Mouse (Mus musculus): ENCODE data around the gene Sass6.
"Not testable (repeated sequence)": the region's sequence is repeated elsewhere in the genome, so short reads cannot be mapped to it uniquely, and the experiment has no call there.

Gene Sass6

DNA sequence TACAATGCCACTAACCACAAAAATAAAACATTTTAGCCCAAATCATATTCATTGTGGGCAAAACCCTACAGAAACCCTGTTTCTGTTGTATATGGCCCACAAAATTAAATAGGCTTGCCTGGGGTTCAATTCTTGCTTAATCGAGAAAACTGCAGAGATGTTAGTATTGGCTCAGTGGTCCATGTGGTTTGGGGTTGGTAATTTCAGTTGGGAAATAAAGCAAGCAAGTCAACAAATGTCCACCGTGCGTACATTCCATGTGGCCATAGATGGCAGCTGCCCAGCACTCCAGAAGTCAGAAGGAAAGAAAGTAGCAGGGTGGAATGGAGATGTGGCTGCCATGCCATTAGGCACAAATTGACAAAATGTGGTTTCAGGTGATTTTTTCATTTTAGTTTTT is 38.2 kb downstream of the Sass6 start:
- DNase-seq (ENCODE audit: low read depth, low spot score) = no peak

DNA sequence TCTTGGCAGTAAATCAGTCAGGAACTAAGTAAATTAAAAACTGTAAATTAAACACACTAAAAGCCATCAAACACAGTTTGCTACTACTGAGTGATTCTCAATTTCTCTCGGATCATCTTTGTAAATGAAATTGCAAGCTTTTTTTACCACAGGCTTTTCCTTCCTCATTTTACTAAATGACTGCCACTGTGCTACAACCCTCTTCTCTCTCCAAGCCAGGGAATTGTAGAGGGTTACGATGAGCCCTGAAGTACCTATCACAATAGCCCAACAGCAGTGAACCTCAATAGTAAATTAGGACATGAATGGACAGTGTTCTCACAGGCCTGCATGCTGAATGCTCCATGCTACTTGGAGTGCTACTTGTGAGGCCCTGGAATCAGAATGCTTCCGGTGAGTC is 39.3 kb downstream of the Sass6 start:
- DNase-seq (ENCODE audit: low read depth, low spot score) = no peak

GRCm38 (mm10) chr3:116634853-116635252 is 40.1 kb downstream of the Sass6 start:
- DNase-seq (ENCODE audit: low read depth, low spot score) = no peak

- DNase-seq (ENCODE audit: low read depth, low spot score) = no peak
These were observed 41.0 kb downstream of the Sass6 start for GRCm38 (mm10) chr3:116635799-116636198.

DNA sequence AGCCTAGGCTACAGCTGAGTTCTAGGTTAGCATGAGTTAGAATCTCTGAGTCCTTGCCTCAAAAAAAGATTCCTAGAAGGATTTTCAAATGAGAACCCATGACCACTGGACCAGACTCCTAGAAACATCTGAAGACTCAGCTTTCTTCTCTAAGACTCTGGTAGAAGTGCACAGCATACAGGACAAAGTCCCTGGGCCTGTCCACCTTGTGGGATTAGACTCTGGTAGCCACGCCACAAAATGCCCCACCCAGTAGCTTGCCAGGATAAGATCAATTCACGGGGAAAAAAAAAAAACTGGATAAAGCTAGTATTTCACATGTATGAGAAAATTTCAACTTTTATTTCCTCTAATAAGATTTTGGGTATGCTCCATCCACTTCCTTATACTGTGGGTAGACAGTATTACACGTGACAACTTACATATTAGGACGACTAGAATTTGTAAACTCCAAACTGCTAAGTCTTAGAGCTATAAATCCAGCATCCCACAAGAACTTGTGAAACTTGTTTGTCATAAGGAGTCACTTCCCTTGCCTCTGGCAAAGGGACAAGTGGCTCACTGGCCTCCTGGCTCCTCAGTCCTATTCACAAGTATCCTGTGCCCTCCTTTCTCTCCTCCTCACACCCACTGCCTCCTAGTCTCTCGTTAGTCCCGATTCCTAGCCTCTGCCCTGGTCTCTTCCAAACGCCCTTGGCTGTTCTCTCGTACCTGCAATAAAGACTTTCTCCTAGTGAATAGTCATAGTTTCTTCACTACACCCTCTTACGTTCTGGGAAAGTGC is 43.1 kb downstream of the Sass6 start:
- no peak for DNase-seq (ENCODE audit: low read depth, low spot score)

- no peak for DNase-seq (ENCODE audit: low read depth, low spot score)
These were observed 43.8 kb downstream of the Sass6 start for GRCm38 (mm10) chr3:116638572-116638971.

DNA sequence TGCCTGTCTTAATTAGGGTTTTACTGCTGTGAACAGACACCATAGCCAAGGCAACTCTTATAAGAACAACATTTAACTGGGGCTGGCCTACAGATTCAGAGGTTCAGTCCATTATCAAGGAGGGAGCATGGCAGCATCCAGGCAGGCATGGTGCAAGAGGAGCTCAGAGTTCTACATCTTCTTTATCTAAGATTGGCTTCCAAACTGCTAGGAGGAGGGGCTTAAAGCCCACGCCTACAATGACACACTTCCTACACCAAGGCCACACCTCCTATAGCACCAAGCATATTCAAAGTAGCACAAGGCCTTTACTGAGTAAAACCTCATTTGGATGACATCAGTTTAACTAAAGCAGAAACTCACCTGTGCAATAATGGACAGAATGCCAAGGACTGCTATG is 45.2 kb downstream of the Sass6 start:
- DNase-seq (ENCODE audit: low read depth, low spot score) = no peak

- DNase-seq (ENCODE audit: low read depth, low spot score) = no peak
These were observed 47.1 kb downstream of the Sass6 start for GRCm38 (mm10) chr3:116641811-116642371.

GRCm38 (mm10) chr3:116642373-116642772 is 47.6 kb downstream of the Sass6 start:
- no peak for DNase-seq (ENCODE audit: low read depth, low spot score)

DNA sequence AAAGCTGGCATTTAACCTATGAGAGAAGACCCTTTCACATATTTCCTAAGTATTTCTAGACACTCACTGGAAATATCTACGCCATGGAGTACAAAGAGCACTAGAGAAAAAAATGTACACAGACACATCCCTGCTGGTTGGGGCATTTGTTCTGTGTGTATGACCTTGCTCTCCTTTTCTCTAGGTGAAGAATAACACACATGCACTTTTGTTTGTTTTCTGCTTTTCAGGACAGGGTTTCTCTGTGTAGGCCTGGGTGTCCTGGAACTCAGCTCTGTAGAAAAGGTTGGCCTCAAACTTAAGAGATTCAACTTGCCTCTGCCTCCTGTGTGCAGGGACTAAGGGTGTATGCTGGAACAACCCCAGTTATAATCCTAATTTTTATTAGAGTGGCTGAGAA is 51.6 kb downstream of the Sass6 start:
- no peak for DNase-seq (ENCODE audit: low read depth, low spot score)

- no peak for DNase-seq (ENCODE audit: low read depth, low spot score)
These were observed 54.0 kb downstream of the Sass6 start for GRCm38 (mm10) chr3:116648805-116649204.

DNA sequence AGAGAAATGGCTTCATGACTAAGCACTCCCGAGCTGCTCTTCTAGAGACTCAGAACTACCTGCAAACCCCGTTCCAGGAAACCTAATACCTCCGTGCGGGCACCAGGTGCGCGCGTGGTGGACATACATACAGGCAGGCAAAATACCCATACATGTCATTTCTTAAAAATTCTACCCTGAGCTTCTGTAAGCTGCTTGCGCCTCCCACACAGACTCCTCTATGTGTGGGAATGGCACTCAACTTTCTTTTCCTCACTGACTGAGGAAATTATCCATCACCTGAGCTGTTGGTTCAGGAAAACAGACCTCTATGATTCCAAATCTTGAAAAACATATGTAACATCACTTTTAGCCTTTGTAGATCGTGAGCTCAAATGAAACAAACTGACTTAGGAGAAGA is 55.9 kb downstream of the Sass6 start:
- no peak for DNase-seq (ENCODE audit: low read depth, low spot score)

GRCm38 (mm10) chr3:116652033-116652446 is 57.3 kb downstream of the Sass6 start:
- DNase-seq (ENCODE audit: low read depth, low spot score) = no peak

DNA sequence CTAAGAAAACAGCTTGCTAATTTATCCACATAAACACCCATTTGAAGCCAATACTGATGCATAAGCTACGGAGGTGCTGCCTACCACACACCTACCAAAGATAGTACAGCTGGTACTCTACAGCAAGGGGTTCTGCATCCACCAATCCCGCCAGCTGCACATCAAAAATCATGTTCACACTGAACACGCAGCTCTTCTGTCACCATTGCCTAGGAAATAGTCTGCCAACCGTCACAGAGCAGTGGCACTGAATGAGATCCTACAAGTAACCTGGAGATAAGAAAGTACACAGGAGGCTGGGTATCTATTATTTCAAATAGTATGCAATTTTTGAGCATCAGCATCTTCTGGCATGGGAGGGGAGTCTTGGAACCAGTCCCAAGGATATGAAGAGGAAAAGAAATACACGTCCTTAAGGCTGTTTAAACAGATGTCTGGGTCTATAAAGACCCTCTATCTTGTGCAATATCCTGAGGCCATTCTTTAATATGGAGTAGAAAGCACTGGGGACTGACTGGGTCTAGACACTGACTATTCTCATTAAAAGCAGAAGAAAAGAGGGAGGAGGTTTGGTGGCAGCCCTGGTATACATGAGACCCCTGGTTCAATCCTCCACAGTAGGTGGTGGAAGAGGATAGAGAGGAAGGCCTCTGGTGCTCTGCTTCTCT is 58.6 kb downstream of the Sass6 start:
- DNase-seq (ENCODE audit: low read depth, low spot score) = no peak

- not testable (repeated sequence) for DNase-seq (ENCODE audit: low read depth, low spot score)
These were observed 59.3 kb downstream of the Sass6 start for GRCm38 (mm10) chr3:116654051-116654450.

- no peak for DNase-seq (ENCODE audit: low read depth, low spot score)
These were observed 61.6 kb downstream of the Sass6 start for GRCm38 (mm10) chr3:116656184-116656965.

GRCm38 (mm10) chr3:116658928-116659565 is 64.3 kb downstream of the Sass6 start:
- DNase-seq (ENCODE audit: low read depth, low spot score) = no peak

- no peak for DNase-seq (ENCODE audit: low read depth, low spot score)
These were observed 65.2 kb downstream of the Sass6 start for GRCm38 (mm10) chr3:116659856-116660430.

DNA sequence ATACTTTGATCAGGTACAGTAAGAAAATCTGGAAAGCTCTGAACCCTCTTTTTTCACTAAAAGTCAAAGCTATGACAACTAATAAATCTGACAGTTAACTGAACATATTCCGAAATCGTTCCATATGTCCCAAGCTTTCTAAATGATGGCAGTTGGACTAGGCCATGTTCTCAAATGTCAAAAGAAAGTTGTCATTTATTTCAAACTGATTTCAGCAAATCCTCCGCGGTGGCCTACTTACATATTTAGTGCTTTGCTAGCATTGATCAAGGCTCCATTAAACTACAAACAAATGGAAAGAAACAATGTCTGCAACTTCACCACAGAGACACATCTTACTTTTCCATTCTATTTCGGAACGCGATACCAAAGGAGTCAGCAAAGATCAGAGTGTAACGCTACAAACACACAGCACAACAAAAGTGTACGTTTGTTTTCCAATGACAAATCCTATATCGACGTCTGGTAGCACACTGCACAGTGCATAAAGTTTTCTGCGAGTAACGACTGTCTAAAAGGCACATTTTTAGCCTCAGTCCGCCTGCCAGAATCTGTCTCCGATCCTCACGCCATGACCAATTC is 66.6 kb downstream of the Sass6 start:
- no peak for DNase-seq (ENCODE audit: low read depth, low spot score)

- DNase-seq (ENCODE audit: low read depth, low spot score) = no peak
These were observed 67.2 kb downstream of the Sass6 start for GRCm38 (mm10) chr3:116661870-116662414.

- DNase-seq (ENCODE audit: low read depth, low spot score) = peak; percentile 96
These were observed 67.7 kb downstream of the Sass6 start, which contains the start of gene Mfsd14a for GRCm38 (mm10) chr3:116662463-116662863. Mfsd14a (minus strand) TSS chr3:116662677.

Measured in mesoderm, embryonic 11.5 days (tissue).